Mouse (Mus musculus): ENCODE results near the gene Cyfip1.

Cyfip1 gene

DNA sequence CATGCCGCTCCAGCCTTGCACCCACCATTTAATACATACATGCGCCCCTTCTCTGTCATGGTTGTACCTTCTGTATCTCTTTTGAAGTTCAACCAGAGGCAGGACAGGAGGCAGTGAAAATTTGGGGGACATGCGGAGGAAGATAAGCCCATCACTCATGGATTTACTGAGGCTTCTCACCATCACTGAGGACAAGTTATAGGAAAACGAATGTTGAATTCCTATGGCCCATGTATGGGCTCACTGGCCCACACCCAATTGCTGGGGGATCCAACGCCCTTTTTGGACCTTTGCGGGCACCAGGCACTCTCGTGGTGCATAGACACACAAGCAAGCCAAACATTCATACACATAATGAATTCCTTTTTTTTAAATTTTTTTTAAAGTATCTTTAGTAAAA, at the start of gene Cyfip1:
TSS of gene Cyfip1 (plus strand) at position 301 of the 400 bp plus-strand sequence.
- no peak for DNase-seq (ENCODE audit: low spot score in 2 of 2)

DNA sequence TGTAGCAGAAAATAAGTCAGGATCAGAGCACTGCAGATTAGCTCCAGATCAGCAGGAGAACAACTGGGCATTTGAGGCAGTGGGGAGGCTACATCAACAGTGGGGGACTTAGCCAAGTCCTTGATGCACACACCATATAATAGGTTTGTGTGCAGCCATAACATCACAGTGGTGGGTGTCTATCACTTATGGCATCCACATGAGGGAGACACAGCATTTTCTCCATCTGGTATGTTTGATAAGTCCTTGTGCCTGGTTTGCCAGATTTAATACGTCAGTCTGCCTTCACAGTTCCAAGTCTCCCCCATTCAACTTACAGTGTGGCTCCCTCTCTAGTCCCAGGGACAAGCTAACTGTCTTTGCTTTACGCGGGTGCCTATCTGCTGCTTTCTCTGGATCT, 49.3 kb upstream of the Cyfip1 start:
- no peak for DNase-seq (ENCODE audit: low spot score in 2 of 2)

DNA sequence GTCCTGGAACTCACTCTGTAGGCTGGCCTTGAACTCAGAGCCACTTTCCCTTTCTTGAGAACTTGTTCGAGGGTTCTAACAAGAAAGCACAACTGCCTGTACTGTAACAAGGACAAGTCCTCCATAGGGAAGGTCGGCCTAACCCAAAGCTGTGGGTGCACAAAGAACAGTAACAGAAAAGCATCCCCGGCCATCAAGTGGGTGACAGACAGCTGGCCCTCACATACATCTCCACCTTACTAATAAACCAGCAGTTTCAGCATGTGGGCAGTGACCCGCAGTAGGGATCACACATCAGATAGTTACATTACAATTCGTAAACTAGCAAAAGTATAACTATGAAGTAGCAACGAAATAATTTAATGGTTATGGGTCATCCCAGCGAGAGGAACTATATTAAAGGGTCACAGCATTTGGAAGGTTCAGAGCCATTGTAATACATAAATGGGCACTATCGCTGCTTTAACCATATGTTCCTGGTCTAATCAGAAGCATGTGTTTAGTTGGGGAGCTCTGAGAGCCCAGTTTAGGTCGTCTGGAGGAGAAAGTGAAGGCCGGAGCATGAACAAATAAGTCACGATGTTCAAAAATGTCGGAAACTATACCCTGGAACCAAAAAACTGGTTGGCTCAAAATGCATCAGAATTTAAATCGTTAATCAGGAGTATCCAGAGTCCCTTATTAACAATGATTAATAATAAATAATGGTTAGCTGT, 48.2 kb upstream of the Cyfip1 start:
- no peak for DNase-seq (ENCODE audit: low spot score in 2 of 2)

DNA sequence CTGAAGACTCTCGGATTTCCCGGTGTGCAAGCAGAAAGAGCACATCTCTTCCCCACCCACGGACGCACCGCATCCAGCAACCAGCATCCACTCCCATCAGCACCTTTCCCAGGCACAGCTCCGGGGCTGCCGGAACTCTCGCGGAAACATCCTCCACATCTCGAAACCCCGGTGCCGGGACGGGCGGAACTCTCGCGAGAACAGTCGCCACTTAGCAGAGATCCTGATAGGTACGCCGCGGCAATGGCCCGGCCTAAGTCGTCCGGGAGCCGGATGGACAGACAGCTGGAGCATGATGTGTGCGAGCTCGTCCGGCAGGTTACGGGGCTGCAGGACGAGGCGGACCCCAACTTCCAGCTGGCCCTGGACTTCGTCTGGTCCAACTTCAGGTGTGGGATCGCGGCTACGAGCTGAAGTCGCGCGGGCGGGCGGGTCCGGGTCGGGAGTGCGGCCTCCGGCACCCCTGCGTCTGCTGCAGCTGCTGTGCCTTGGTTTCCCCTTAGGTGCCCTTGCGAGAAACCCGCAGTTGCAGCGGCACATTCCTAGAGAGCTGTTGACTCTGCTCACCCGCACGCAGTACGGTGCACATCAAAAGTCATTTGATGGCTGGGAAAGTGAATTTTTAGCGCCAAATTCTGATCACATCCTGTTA, 47.5 kb upstream of the Cyfip1 start, which contains the start of gene Tubgcp5:
TSS of gene Tubgcp5 (plus strand) at position 203 of the 652 bp plus-strand sequence.
- DNase-seq (ENCODE audit: low spot score in 2 of 2) = peak; percentile 96 to 98

DNA sequence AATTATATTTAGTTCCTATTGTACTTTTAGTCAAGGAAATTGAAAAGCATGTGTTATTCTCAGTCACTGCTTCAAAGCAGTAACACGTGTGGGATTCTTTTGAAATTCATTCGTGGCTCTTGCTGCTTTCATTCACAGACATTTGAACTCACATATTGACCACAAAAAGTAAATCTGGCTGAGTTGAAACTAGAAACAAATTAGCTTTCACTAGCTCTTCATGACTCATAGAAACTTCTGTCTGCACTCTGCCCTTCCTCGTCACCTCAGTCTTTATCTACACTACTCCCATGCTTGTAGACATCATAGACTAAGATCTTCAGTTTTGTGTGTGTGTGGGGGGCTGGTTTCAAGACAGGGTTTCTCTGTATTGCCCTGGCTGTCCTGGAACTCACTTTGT, 41.6 kb upstream of the Cyfip1 start:
- no peak for DNase-seq (ENCODE audit: low spot score in 2 of 2)

DNA sequence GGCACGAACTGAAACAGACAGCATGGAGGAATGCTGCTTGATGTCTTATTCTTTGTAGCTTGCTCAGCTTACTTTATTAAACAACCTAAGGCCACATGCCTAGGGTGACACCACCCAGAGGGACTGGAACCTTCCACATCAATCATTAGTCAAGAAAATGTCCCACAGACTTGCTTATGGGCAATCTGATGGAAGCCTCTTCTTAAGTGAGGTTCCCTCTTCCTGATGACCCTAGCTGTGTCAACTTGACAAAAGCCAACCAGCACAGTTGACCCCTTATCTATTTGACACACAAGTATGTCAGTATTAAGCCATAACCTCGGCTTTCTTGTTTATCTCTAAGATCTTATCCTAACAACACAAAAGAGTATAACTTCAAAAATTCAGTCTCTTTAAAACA, 31.6 kb upstream of the Cyfip1 start:
- no peak for DNase-seq (ENCODE audit: low spot score in 2 of 2)

DNA sequence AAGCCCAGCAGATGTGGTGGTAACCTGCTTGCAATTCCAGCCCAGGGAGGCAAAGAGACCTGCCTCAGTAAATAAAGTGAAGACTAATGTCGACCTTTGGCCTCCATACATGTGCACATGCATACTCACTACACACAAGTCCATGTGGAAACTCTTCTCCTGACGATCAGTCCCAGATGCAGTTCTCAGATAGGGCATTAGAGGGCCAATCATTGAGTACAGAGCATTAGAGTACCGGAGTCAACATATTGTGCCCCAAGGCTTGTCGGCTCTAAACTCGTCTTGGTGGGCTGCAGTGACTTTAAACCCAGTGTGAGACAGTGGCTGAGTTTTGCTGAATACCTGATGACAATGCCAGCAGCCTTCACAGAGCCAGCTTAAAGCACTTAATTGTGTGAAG, 17.1 kb upstream of the Cyfip1 start:
- DNase-seq (ENCODE audit: low spot score in 2 of 2) = no peak

DNA sequence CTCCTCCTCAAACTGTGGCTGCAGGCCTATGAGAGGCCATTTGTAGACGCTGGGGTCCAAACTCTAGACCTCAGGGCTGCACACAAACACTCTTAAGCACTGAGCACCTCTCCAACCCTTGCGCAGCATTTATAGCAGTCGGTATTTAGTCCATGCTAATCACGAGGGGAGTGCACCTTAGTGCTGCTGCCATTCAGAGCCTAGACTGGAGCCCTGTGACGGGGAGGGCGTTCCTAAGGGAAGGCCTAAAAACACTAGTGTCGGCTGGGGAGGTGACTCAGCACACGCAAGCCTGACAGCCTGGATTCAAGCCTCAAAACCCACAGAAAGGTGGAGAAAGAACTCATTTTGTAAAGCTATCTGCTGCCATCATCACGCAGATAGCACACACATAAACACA, 14.0 kb upstream of the Cyfip1 start:
- no peak for DNase-seq (ENCODE audit: low spot score in 2 of 2)

DNA sequence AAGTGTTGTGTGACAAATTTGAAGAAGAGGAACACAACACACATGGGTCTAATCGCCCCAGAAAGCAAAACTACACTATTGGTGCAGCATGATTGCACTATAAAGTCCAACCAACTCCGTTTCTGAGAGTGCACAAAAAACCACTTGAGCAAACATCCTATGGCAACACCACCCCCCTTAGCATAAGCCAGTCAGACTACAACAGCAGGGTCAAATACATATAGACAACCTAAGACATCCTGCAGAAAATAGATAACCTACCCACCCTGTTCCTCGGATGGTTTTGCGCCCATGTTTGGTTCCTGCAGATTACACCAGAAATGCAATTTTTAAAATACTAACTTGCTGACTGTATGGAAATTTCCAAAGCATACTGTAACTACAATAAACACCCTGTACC, 4.7 kb upstream of the Cyfip1 start:
- no peak for DNase-seq (ENCODE audit: low spot score in 2 of 2)

DNA sequence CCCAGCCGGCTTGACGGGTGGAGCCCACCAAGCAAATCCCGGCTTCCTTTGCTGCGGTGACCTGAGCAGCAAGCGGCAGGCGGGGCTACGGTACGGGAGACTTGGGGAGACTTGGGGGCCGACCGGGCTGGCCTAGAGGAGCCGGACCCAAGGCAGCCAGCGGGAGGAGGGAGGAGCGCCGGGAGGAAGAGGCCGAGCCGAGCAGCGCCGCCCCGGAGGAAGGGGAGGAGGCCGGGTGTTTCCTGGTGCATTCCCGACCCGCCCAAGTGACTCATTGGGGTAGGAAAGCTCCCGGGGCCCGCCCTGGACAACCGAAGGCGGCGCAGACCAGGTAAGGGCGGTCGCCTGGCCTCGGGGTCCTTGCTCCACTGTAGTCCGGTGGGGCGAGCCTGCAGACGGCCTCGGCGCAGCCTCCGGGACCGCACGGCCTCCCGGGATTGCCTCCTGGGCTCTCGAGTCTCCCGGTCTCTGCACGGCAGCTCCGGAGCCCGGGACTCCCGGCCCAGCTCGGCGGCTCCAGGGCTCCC, 495 bp downstream of the Cyfip1 start:
- DNase-seq (ENCODE audit: low spot score in 2 of 2) = peak; percentile 75 to 85

DNA sequence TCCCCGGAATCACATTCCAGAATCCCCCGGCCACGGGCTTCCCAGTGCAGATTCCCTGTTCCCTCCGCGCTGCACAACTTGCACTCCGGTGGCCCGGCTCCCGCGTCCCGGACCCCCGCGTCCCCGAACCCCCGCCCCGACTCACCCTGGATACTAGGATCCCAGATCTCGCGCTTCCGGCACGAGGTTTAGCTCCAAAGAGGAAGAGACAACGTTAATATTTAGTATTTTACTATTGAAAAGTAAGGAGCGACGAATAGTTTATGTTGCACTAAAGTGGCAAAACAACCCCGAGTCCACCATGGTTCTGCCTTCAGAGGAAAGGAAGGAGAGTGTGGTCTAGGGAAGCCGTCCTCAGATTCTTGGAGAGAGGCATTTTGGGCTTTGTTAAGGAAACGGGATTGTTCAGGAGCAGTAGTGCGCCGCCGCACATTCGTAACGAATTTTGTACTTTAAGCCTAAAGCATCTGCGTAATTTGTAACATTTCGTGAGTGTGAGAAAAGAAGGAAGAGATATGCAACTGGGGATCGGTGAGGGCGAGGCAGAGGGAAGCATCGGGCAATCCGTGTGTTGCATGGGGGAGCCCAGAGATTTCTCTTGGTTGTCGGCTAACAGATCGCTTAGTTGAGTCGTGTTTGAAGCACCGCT, 1.1 kb downstream of the Cyfip1 start:
- DNase-seq (ENCODE audit: low spot score in 2 of 2) = peak in 1 of 2 experiments; percentile 28

DNA sequence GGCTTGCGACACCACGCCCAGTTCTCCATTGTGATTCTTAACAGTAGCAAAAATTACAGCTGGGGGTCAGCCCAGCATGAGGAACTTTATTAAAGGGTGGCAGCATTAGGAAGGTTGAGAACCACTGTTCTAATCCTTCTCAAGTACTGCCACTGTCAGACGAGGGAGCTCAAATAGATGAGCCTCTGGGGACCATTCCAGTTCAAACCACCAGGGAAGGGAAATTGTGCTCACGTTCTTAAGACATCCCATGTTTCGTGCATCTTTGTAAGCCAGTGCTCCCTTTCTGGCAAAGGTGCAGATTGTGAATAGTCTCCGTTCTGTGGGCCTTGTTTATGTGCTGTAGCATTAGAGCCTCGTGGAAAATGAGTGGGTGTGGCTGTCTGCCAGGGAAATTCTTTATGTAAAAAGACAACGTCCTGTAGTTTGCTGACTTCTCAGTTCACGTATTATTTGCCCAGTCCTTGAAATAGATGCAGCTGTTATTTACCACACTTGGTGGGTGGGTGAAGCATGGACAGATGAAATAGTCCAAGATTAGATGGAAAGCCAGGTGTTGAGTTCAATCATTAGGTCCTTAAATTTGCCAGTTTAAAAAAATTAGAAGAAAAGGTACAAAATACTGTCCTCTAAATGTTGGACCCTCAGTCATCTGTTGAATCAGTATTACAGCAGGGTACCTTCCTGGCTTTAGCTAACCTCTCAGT, 5.2 kb downstream of the Cyfip1 start:
- DNase-seq (ENCODE audit: low spot score in 2 of 2) = no peak

DNA sequence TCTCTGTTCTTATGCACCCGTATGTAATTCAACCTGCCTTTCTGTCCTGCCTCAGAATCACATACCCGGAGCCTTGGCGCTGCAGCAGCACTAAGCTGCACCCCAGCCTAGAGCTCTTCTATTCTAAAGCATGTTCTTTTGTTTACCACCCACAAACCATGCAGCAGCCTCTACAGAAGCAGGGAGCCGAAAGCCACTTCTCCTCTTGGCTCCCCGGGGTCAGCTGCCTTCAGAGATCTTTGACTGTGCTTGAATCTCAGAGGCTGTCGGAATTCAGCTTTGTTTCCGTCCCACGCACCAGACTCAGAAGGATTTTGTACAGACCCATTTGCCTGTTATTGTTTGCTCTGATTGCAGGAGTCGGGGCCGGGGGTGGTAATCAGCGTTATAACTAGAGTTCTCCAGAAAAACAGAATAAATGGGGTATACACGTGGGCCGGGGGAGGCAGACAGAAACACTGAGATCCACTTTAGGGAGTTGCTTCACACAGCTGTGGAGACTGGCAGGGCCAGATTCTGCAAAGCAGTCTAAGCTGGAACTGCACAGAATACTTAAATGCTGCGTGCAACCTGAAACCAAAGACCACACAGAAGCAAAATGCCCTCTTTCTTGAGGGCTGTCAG, 8.5 kb downstream of the Cyfip1 start:
- DNase-seq (ENCODE audit: low spot score in 2 of 2) = peak in 1 of 2 experiments; percentile 40

DNA sequence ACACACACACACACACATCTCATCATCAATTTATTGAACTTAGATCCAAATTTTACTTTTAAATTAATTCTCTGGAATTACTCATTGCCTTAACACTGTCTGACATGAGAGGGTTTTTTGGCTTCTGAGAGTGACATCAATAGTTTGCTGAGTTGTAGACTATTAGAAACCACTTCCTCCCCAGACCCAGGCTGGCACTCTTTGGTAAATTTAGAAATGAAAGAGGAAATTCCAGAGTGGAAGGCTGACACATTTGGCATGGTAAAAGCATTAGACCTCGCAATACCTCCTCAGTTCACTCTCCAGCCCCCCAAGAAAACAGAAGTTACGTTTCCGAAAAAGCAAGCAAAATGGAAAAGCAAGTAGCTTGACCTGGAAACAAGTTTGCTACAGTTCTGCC, 11.2 kb downstream of the Cyfip1 start:
- no peak for DNase-seq (ENCODE audit: low spot score in 2 of 2)

DNA sequence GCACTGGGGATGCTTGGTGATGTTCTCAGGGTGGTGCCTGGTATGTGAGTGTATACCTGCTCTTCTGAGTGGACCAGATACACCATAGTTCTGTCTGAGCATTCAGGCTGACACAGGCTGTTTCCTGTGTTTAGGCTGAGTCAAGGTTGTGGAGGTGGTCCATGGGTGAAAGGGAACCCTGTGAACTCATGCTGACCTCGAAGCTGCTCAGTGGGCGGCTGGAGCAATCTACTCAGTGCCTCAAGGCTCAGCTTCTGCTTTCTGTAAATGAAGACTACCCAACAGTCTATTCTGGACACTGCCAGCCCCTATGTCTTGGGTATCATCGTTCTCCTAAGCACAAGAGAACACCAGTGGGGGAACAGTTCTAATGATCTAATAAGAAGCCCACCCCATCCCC, 14.1 kb downstream of the Cyfip1 start:
- no peak for DNase-seq (ENCODE audit: low spot score in 2 of 2)

DNA sequence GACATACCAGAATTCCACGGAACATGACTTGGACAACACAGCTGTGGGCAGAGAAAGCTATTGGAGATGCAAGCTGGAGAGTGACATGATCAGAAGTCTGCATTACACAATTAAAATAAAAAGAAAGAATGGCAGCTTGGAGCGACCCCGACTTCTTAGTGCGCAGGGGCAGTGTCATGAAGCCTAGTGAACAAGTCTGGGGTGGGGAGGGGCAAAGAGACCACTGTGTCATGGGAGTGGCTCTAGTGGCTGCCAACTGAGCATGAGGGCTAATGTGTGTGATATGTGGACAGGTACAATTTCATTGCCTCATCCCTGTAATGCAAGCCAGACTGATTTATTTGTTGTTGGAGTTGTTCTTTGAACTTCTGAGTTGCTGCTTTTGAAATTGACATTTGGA, 15.2 kb downstream of the Cyfip1 start:
- no peak for DNase-seq (ENCODE audit: low spot score in 2 of 2)

DNA sequence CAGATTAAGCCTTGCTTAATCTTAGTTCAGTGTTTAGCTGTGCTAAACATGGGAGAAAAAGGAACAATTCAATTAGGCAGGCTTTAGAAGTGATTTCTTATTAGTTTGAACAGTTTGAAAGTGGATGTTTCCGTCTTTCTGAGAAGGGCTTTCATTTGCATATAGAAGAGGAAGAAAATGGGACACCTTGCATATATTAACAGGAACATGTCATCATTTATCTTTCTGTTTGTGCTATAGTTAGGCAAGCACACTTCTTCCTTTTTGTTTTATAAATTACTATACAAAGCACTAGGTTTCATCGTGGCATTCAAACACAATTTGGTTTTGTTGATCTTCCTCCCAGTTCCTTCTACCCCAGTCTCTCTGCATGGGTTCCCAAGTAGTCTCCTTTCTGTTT, 16.2 kb downstream of the Cyfip1 start:
- no peak for DNase-seq (ENCODE audit: low spot score in 2 of 2)

DNA sequence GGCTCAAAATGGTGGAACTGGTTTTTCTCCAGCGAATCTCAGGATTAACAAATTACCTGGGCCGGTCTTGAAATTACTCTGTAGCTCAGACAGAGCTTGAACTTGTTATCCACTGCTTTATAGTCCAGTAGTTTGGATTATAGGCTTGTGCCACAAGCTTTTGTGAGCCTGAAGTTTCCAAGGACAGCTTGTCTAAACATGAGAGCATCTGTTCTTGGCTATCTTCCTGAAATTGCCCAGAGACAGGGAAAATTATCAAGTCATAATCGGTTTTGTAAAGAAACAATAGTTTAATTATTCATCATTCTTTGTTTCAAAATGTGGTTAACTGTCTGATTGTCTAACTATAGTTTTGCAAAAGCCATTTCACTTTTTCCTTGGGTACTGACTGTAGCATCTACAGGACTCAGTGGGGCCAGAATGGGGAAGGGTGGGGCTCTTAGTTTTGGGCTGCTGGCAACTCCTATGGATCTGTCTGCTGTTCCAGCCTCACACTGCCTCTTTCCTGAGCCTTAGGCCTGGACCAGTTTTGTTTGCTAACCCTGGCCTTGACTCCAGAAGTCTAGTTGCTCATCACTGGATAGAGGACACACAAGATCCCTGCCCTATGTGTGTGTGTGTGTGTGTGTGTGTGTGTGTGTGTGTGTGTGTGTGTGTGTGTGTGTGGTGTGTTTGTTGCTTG, 17.4 kb downstream of the Cyfip1 start:
- no peak for DNase-seq (ENCODE audit: low spot score in 2 of 2)

DNA sequence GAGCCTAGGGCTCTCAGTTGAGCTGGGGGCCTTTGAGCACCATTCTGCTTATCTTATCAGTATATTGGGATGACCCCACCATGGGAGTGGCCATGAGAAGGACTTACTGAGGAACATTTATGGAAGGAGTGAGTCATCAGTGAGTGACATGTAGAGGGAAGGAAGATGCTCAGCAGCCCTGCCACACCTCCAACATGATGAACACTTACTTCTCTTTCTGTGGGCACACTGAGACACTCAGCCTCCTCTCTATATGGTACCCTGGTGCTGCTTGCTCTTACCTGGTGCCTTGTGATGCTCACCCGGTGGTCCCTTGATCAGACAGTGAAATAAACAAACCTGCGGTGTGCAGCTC, 17.9 kb downstream of the Cyfip1 start:
- DNase-seq (ENCODE audit: low spot score in 2 of 2) = no peak

DNA sequence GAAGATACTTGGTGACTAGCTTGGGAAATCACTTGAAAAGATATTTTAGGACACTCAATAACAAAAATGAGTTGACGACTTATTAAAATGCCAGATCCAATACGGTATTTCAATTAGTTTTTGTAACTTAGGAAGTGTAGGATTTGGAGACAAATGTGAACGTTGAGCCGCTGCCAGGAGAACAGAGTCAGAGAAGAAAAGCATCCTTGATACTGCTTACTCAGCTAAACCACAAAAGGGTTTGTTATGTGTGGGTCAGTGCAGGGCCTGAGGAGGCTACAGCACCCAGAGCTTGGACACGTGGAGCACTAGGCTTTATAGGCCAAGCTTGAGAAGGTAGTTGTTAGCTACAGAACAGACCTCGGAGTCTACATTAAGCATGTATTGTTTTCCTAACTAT, 18.4 kb downstream of the Cyfip1 start:
- DNase-seq (ENCODE audit: low spot score in 2 of 2) = no peak

DNA sequence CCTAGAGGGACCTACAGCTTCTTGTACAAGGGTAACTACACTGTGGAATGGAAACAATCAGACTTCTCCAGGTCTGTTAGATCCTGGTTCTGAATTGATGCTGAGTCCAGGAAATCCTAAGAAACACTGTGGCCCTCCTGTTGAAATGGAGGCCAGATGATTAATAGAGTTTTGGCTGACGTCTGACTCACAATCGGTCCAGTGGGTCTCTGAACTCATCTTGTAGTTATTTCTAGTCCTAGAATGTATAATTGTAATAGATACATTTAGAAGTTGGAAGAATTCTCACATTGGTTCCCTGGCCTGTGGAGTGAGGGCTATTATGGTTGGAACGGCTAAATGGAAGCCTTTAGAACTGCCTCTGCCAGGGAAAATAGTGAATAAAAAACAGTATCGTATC, 19.6 kb downstream of the Cyfip1 start:
- no peak for DNase-seq (ENCODE audit: low spot score in 2 of 2)
